Mouse (Mus musculus) layer of hippocampus, postnatal 25 days (tissue): ENCODE data around the gene Il18. TPM values are rescaled to one million over a fixed set of nuclear protein-coding genes. Genes with fewer than 3 reads are reported as not detected.

Source experiments
- DNase-seq, 2 experiments: peaks; one replicate each; pipeline ENCODE4 v3.0.0; 2022; ENCODE audit warnings: mixed read lengths in 2 of 2, low spot score in 1 of 2; ENCODE audit errors: extremely low spot score in 1 of 2
- total RNA-seq, 2 experiments: library from RNA; stranded (reverse); gene quantifications; 2 replicates each; pipeline ENCODE4 v1.2.3; 2021

Gene Il18
- total RNA-seq = 10 to 100 TPM; 24.3 to 25.4 TPM

GRCm38 (mm10) chr9:50554241-50555093 is at the start of gene Il18:
Il18 (plus strand) TSS chr9:50554827.
- DNase-seq = peak in 1 of 2 experiments; percentile 40

- DNase-seq = no peak
These were observed 49.2 kb upstream of the Il18 start for GRCm38 (mm10) chr9:50505405-50505804.

- DNase-seq = no peak
These were observed 47.1 kb upstream of the Il18 start for GRCm38 (mm10) chr9:50507570-50507969.

DNA sequence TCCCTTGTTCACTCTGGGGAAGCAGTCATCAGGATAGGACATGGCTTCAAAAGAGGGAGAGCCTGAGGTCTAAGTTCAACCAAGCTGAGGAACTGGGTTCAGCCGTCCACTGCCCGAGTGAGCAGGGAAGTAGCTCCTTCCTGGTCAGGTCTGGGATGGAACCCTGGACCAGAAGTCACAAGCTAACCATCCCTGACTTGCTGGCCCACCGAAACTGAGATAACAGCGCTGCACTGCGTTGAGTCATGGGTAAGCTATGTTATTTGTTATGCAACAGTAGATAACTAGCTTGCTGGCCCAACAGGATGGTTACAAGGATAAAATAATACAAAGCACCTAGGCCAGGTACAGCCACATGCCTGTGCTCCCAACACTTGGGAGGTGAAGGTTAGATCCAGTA is 39.2 kb upstream of the Il18 start:
- no peak for DNase-seq

DNA sequence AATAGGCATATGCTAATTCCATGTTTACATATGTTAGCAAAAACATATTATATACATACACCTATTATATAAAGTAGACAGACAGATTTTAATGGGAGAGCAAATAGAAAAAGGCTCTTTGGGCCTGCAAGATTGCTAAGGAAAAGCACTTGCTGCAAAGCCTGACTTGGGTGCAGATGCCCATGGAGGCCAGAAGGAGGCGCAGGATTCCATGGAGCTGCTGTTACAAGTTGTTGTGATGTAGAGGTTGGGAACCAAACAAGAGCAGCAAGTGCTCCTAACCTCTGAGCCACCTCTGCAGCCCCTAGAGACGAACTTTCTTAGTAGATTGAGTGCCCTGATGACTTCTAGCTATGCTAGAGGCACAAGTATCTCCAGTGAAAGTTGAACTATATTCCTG is 35.8 kb upstream of the Il18 start:
- DNase-seq = no peak

DNA sequence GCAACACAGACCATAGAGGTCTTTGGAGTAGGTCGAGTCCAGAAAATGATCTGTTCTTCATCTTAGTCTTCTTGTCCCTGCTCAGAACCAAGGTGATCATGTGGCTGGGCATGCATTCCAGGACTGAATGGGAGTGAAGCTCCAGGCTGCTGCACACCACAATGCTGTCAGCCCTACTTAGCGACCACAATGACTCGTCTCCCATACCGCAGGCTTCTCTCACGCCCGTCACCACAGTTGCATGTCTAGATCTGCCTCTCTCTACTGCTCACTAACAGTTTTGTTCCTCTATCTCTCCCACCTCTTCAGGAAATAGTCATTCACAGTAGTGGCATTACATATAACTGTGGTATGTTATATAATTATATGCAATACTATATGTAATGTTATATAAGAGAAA is 33.9 kb upstream of the Il18 start:
- DNase-seq = no peak

DNA sequence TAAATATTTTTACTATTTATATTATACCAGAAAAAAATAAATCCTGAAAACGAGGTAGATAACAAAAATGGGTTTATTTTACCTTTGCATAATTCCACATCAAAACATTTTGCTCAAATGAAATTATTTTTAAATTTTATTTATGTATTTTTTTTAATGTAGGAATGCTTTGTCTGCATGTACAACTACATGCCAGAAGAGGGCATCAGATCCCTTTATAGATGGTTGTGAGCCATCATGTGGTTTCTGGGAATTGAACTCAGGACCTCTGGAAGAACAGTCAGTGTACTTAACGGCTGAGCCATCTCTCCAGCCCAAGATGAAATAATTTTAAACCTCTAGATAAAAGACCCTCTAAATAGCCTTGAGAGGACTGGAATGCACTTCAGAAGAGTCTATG is 33.1 kb upstream of the Il18 start:
- no peak for DNase-seq

DNA sequence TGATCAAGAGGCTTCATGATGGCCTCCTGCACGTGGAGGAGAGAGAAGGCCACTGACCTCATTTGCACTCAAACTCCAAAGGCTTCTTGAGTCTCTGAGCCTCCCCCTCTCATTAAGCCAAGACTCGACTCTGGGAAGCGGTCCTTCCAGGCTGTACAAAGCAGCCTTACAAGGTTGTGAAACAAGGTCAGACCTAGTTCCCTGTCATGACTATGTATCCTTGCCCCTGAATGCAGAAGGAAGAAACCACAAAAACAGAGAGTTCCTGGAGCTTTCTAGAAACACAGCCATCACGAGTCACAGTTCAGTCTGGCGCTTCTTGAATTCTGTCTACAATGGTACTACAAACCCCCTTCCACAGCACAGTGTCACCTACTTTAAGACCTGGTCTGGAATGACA is 32.1 kb upstream of the Il18 start:
- no peak for DNase-seq

DNA sequence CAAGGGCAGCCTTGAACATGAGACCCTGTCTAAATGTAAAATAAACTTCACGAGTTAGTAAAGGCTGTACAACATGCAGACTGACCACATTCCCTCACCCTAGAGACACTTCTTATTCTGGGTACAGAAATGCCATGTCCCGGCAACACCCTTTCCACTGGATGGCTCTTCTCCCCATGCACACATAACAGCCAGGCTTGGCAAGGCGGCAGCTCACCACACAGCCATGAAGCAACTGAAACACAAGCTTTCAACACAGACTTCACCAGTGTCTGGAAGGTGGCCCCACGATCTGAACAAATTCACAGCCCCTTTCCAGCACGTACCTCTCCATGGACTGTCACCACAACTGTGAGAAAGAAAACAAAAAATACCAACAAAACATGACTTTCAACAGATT is 29.7 kb upstream of the Il18 start:
- no peak for DNase-seq

DNA sequence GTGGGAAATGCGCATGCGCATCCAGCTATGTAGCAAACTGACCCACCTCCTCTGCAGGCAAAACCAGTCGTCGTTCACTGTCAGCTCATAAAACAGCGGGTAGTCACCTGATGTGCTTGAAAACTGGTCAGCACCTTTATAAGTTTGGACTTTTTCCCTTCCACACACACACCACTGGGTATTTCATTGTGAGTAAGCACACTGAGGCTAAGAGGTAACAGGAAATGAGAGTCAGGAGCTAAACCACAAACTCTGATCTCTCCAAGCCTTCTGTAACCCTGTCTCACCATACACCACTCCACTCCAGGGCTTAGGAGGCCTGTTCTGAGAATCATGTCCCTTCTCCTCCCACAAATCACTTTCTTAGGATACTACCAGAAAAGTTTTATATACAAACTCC is 29.0 kb upstream of the Il18 start:
- DNase-seq = no peak

GRCm38 (mm10) chr9:50527860-50528259 is 26.8 kb upstream of the Il18 start:
- no peak for DNase-seq

DNA sequence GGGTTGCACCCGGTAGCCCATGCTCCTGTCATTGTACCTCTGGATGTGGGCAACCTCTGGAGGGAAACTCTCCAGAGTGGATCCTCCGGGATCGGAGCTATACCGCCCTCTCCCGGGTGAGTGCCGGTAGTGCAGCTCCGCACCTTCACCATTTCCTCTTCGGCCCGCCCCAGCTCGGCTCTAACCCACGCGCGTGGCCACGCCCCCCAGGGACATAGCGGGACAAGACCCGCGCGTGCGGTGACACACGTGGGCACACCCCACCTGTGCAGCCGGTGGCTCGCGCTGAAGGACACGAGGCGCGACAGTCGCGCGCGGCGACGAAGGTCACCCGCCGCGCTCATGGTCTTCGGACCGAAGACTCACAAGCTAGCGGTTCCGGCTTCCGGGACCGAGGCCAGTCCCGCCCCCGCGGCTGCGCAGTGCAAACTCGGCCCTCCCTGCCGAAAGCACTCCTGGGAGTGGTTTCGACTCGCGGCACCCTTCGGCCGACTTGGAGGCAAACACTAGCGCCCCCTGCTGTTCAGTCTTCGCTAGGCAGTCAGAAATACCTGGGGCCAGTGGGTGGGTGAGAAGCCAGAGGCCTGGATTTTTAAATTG is 26.2 kb upstream of the Il18 start, which contains the start of gene Pts:
Pts (minus strand) TSS at position 432 of the 600 bp plus-strand sequence.
- peak; percentile 97 to 98 for DNase-seq

GRCm38 (mm10) chr9:50530890-50531289 is 23.7 kb upstream of the Il18 start:
- DNase-seq = peak in 1 of 2 experiments; percentile 34

GRCm38 (mm10) chr9:50533328-50533727 is 21.3 kb upstream of the Il18 start:
- DNase-seq = no peak

DNA sequence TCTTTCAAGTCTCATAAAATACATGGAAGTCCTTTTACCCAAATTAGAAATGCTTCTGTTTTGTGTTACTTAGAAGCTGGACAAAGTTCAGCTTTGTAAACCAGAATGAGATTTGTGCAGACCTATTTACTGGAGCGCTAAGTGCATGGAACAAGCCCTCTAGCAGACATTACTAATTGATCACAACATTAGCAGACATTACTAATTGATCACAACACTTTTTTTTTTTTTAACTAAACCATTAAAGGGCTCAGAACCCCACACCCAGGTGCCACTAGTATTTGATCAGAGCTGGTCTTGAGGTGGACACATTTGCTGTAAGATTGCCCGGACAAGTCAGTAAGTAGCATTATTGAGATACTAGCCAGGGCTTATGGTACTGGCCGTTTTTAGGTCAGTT is 20.8 kb upstream of the Il18 start:
- DNase-seq = no peak

DNA sequence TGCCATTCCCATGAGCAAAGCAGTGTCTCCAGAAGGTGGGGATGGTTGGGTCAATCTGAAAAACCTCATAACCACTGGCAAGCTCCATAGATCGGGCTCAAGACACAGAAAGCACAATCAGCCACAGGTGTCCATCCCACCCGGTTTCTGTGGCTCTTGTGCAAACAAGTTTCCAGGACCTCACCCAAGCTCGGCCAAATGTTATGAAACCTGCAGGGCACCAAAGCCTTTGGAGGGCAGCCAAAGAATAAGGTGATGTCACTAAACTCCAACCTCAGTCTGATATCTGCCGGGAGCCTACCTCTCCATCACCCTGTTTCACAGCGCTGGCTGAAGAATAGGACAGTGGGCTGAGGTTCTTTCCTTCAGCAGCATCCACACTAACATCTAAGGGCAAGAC is 18.7 kb upstream of the Il18 start:
- DNase-seq = no peak

- no peak for DNase-seq
These were observed 18.0 kb upstream of the Il18 start for GRCm38 (mm10) chr9:50536603-50537135.

DNA sequence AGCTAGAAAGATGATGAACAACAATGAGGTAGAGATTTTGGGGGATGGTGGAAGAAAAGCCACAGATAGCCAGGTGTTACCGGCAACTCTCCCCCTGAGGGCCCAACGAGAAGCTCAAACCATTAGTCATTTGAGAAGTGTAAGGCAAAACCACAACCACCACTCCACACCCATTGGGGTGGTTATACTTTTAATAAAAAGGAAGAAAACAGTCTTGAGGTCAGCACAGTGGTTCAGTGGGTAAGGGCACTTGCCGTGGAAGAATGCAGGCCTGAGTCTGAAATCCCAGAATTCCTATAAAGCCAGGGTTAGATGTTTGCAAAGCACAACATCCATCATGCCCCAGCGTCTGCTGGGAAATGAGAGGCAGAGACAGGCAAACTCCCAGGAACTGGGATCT is 17.3 kb upstream of the Il18 start:
- DNase-seq = no peak

DNA sequence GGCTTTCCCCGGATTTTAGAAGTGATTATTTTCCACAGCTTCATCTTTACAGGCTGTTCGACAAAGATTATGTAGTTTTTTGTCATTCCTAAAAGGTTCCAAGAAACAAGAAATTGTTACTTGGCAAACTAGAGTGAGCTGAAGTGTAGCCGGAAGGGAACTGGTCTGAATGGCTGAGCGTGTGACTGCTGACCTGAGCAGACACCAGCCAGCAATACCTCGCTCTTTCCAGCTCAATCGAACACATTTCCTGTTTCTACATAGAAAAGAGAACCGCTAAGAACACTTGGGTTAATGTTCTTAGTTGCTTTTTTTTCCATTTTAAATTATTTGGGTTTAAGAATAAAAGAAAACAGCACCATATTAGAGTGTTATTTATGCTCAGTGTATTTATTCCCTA is 14.5 kb upstream of the Il18 start:
- no peak for DNase-seq

- DNase-seq = no peak
These were observed 12.2 kb upstream of the Il18 start for GRCm38 (mm10) chr9:50542401-50542800.

DNA sequence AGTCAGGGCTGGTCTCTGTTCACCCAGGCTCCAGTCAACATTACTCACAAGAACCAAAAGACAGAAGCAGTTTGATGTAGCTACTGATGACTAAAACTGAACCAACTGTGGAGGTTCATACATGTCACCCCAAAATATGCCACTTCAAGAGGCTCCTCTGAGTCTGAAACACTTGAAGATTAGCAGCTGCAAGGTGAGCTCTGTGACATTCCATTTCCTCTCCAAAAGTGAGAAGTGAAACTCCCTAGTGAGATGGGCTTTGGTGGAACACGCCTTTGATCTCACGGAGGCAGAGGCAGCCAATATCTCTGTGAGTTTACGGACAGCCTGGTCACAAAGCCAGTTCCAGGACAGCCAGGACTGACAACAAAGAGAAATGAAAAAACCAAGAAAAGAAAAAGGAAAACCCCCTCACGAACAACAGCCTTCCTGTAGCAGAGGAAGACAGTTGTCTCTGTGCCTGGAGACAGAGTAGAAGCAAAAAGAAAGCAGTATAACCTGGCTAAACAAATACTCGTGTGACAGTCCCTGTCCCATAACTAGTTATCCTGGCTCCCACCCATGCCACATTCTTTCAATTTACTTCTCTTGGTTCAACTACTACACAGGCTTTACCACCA is 6.7 kb upstream of the Il18 start:
- no peak for DNase-seq
